Comparison of ENCODE assay signal across 29 mouse cellular contexts in genomic region chr8:13305884-13306283, GRCm38 (mm10). TPM values are rescaled to one million over a fixed set of nuclear protein-coding genes. Genes with fewer than 3 reads are reported as not detected.
DNase-seq lines count a peak whose midpoint lies in the region; ATAC-seq and TF ChIP-seq lines count a peak whose summit lies in the region.
"Had no signal": no experiment of that assay in that cellular context is flagged by ENCODE, and none has a peak within 500 bp of the region (broad histone marks: within the 10 kb centered on the region; RNA-seq: fewer than 3 reads in every experiment).

No protein-coding gene starts in this region.

- H3K4me2 ChIP-seq in hindbrain, postnatal 0 days (ENCODE audit: low read depth, low read length): no peak overlapping the region
- no peak overlapping the region for H3K4me2 ChIP-seq in hindbrain, embryonic 11.5 days (replicated peaks; ENCODE audit: low read depth, low read length)
- no peak overlapping the region for H3K4me2 ChIP-seq in liver, embryonic 14.5 days (ENCODE audit: low read depth)
- no peak overlapping the region for H3K4me2 ChIP-seq in liver, embryonic 11.5 days
- H3K4me2 ChIP-seq: heart, embryonic 13.5 days; hindbrain, embryonic 15.5 days; lung, embryonic 14.5 days; neural tube, embryonic 13.5 days had no signal

- no peak for DNase-seq in hindbrain, postnatal 0 days (ENCODE audit: low spot score)
- DNase-seq in hindbrain, embryonic 11.5 days (ENCODE audit: low spot score): no peak
- DNase-seq in liver, embryonic 14.5 days (ENCODE audit: low read depth in 3 of 3, low spot score in 3 of 3): no peak
- no peak for DNase-seq in liver, embryonic 11.5 days (ENCODE audit: low spot score)
- peak; percentile 80 for DNase-seq in ZHBTc4 (ENCODE audit: low read depth, low spot score)
- DNase-seq: adrenal gland, postnatal 10 days; cerebellum, adult 11-12 months; cerebellum, postnatal 14 days; gastrocnemius, postnatal 10 days; heart, postnatal 10 days; kidney, adult 8-10 months; left cerebral cortex, postnatal 4 days; lung, embryonic 14.5 days; right cerebral cortex, postnatal 4 days had no signal

- no peaks in the 10 kb centered on the region for H3K9me3 ChIP-seq in hindbrain, postnatal 0 days (ENCODE audit: low read length)
- H3K9me3 ChIP-seq in hindbrain, embryonic 11.5 days (ENCODE audit: control insufficient read depth, low read length): no peaks in the 10 kb centered on the region
- H3K9me3 ChIP-seq in liver, embryonic 14.5 days (ENCODE audit: control insufficient read depth, low read length): no peaks in the 10 kb centered on the region
- H3K9me3 ChIP-seq in liver, embryonic 11.5 days (ENCODE audit: control insufficient read depth, low read length): no peaks in the 10 kb centered on the region
- H3K9me3 ChIP-seq in E14TG2a.4 (ENCODE audit: low read length): no peaks in the 10 kb centered on the region
- H3K9me3 ChIP-seq: hindbrain, embryonic 15.5 days; midbrain, embryonic 10.5 days; neural tube, embryonic 13.5 days had no signal

- H3K4me3 ChIP-seq in hindbrain, postnatal 0 days (ENCODE audit: low read length): no peak overlapping the region
- H3K4me3 ChIP-seq in hindbrain, embryonic 11.5 days (ENCODE audit: low read depth, low read length): no peak overlapping the region
- H3K4me3 ChIP-seq in liver, embryonic 14.5 days (ENCODE audit: insufficient read depth in 1 of 2, low read depth in 2 of 2, low read length in 2 of 2): no peak overlapping the region
- no peak overlapping the region for H3K4me3 ChIP-seq in liver, embryonic 11.5 days (ENCODE audit: low read depth, low read length)
- H3K4me3 ChIP-seq in E14TG2a.4 (replicated peaks; ENCODE audit: low read length): no peak overlapping the region
- H3K4me3 ChIP-seq: erythroblast, embryonic 14.5 days; heart, embryonic 13.5 days; hindbrain, embryonic 15.5 days; midbrain, embryonic 10.5 days; neural tube, embryonic 13.5 days had no signal

- no peak for TF ChIP-seq EP300 in liver, embryonic 14.5 days (IDR thresholded peaks at IDR 0.05; ENCODE audit: low read depth)

- peaks cover 29% of the 10 kb centered on the region; the same call in 1 of the 2 replicates for H3K36me3 ChIP-seq in hindbrain, postnatal 0 days (ENCODE audit: insufficient read depth, low read length)
- 0 out of 2 replicates have a peak, but pooled peaks cover 2% of the 10 kb centered on the region for H3K36me3 ChIP-seq in hindbrain, embryonic 11.5 days (ENCODE audit: control insufficient read depth, insufficient read depth, low read length)
- H3K36me3 ChIP-seq in liver, embryonic 14.5 days (replicated peaks; ENCODE audit: control insufficient read depth, insufficient read depth, low read depth): no peaks in the 10 kb centered on the region
- peaks cover 11% of the 10 kb centered on the region for H3K36me3 ChIP-seq in liver, embryonic 11.5 days (ENCODE audit: control insufficient read depth, insufficient read depth, low read length)
- no peaks in the 10 kb centered on the region for H3K36me3 ChIP-seq in E14TG2a.4 (ENCODE audit: insufficient read depth, low read length)

- no peaks in the 10 kb centered on the region for H3K4me1 ChIP-seq in hindbrain, postnatal 0 days (ENCODE audit: insufficient read depth, low read length)
- no peaks in the 10 kb centered on the region for H3K4me1 ChIP-seq in hindbrain, embryonic 11.5 days (replicated peaks; ENCODE audit: control insufficient read depth, insufficient read depth, low read length)
- no peaks in the 10 kb centered on the region; a peak in 1 of 4 replicates for H3K4me1 ChIP-seq in liver, embryonic 14.5 days (replicated peaks; ENCODE audit: control insufficient read depth in 2 of 2, insufficient read depth in 2 of 2, low read length in 1 of 2)
- H3K4me1 ChIP-seq in liver, embryonic 11.5 days (replicated peaks; ENCODE audit: control insufficient read depth, insufficient read depth, low read length): no peaks in the 10 kb centered on the region
- H3K4me1 ChIP-seq in E14TG2a.4 (replicated peaks; ENCODE audit: low read depth, low read length): peaks cover 3% of the 10 kb centered on the region; the same call in 1 of the 2 replicates
- H3K4me1 ChIP-seq: heart, embryonic 13.5 days; hindbrain, embryonic 15.5 days; midbrain, embryonic 10.5 days; neural tube, embryonic 13.5 days had no signal

- H3K9ac ChIP-seq in hindbrain, postnatal 0 days (replicated peaks; ENCODE audit: low read length): no peak overlapping the region
- no peak overlapping the region for H3K9ac ChIP-seq in hindbrain, embryonic 11.5 days (ENCODE audit: low read depth, low read length)
- H3K9ac ChIP-seq in liver, embryonic 14.5 days (replicated peaks): no peak overlapping the region
- H3K9ac ChIP-seq in liver, embryonic 11.5 days (ENCODE audit: low read depth, low read length): no peak overlapping the region
- H3K9ac ChIP-seq: heart, embryonic 13.5 days; hindbrain, embryonic 15.5 days; lung, embryonic 14.5 days; neural tube, embryonic 13.5 days had no signal

- H3K27ac ChIP-seq in hindbrain, postnatal 0 days: no peak overlapping the region
- H3K27ac ChIP-seq in hindbrain, embryonic 11.5 days (ENCODE audit: low read depth, low read length): no peak overlapping the region
- no peak overlapping the region for H3K27ac ChIP-seq in liver, embryonic 14.5 days
- H3K27ac ChIP-seq in liver, embryonic 11.5 days (ENCODE audit: low read depth, low read length): no peak overlapping the region
- H3K27ac ChIP-seq: heart, embryonic 13.5 days; hindbrain, embryonic 15.5 days; kidney, postnatal 0 days; midbrain, embryonic 10.5 days; neural tube, embryonic 13.5 days had no signal

- no peak for ATAC-seq in hindbrain, postnatal 0 days
- ATAC-seq in hindbrain, embryonic 11.5 days (ENCODE audit: low FRiP score): no peak
- ATAC-seq in liver, embryonic 14.5 days (ENCODE audit: insufficient read depth): no peak
- no peak for ATAC-seq in liver, embryonic 11.5 days (replicated peaks; ENCODE audit: low FRiP score)
- ATAC-seq in monocyte, adult 5-6 weeks (replicated peaks; ENCODE audit: insufficient number of reproducible peaks, low FRiP score, low TSS enrichment, poor library complexity, severe bottlenecking): no peak
- no peak for ATAC-seq in cerebellum, adult (ENCODE audit: insufficient number of reproducible peaks, low FRiP score, low TSS enrichment)
- ATAC-seq: midbrain, embryonic 16.5 days had no signal

- WGBS in hindbrain, postnatal 0 days: 99% methylated on average over 4 of the region's 4 CpGs
- 96% methylated on average over 4 of the region's 4 CpGs for WGBS in hindbrain, embryonic 11.5 days
- 92% methylated on average over 4 of the region's 4 CpGs for WGBS in liver, embryonic 14.5 days (ENCODE audit: insufficient replicate concordance)
- WGBS in liver, embryonic 11.5 days: 93% methylated on average over 4 of the region's 4 CpGs

- no peaks in the 10 kb centered on the region for H3K27me3 ChIP-seq in hindbrain, postnatal 0 days (ENCODE audit: insufficient read depth, low read length)
- H3K27me3 ChIP-seq in hindbrain, embryonic 11.5 days (ENCODE audit: control insufficient read depth, insufficient read depth, low read length): no peaks in the 10 kb centered on the region
- H3K27me3 ChIP-seq in liver, embryonic 14.5 days (ENCODE audit: control insufficient read depth, insufficient read depth, low read length): no peaks in the 10 kb centered on the region
- H3K27me3 ChIP-seq in liver, embryonic 11.5 days (replicated peaks; ENCODE audit: control insufficient read depth, insufficient read depth, low read length): no peaks in the 10 kb centered on the region
- H3K27me3 ChIP-seq in E14TG2a.4 (ENCODE audit: insufficient read depth, low read length): no peaks in the 10 kb centered on the region
- H3K27me3 ChIP-seq: CH12.LX; heart, embryonic 13.5 days; hindbrain, embryonic 15.5 days; neural tube, embryonic 13.5 days had no signal

- 0 out of 2 replicates have a peak, but pooled peaks have one; percentile 17 for TF ChIP-seq CTCF in hindbrain, postnatal 0 days (IDR thresholded peaks at IDR 0.05; ENCODE audit: low read depth)
- peak; percentile 46 for TF ChIP-seq CTCF in liver, embryonic 14.5 days (IDR thresholded peaks at IDR 0.05; ENCODE audit: low read depth)
- peak; percentile 79 for TF ChIP-seq CTCF in E14TG2a.4 (conservative IDR thresholded peaks at IDR 0.05; ENCODE audit: low read length)

RNA-seq across cellular contexts. Expression of gene Tmco3, which starts 17.9 kb away (rescaled TPM):
- total RNA-seq in hindbrain, postnatal 0 days (2014; rRNA removed): 30.9 and 31.3 TPM in 2 replicates
- polyA plus RNA-seq in hindbrain, postnatal 0 days (2015; fragmentation: Nextera tagmentation; extraction: Ambion mirVana): 31.8 and 33.5 TPM in 2 replicates
- 36.0 and 37.1 TPM in 2 replicates for polyA plus RNA-seq in hindbrain, embryonic 11.5 days (2014; fragmentation: Nextera tagmentation; extraction: Ambion mirVana)
- 2.6 and 3.7 TPM in 2 replicates for polyA plus RNA-seq in liver, embryonic 14.5 days (2012; rRNA removed)
- 3.9 and 5.5 TPM in 2 replicates for polyA plus RNA-seq in liver, embryonic 14.5 days (2014; fragmentation: Nextera tagmentation; extraction: Ambion mirVana)
- 18.8 and 19.7 TPM in 2 replicates for polyA plus RNA-seq in liver, embryonic 11.5 days (2014; fragmentation: Nextera tagmentation; extraction: Ambion mirVana)
- 9.7 to 19.3 TPM (median 12.1 TPM) in 3 replicates for total RNA-seq in monocyte, adult 5-6 weeks (2017)

RNA-seq across cellular contexts. Expression of gene Dcun1d2, which starts 18.0 kb away (rescaled TPM):
- 27.3 and 33.8 TPM in 2 replicates for total RNA-seq in hindbrain, postnatal 0 days (2014; rRNA removed)
- polyA plus RNA-seq in hindbrain, postnatal 0 days (2015; fragmentation: Nextera tagmentation; extraction: Ambion mirVana): 24.9 and 25.1 TPM in 2 replicates
- polyA plus RNA-seq in hindbrain, embryonic 11.5 days (2014; fragmentation: Nextera tagmentation; extraction: Ambion mirVana): 30.2 and 32.5 TPM in 2 replicates
- polyA plus RNA-seq in liver, embryonic 14.5 days (2012; rRNA removed): 6.5 and 7.1 TPM in 2 replicates
- polyA plus RNA-seq in liver, embryonic 14.5 days (2014; fragmentation: Nextera tagmentation; extraction: Ambion mirVana): 7.9 and 8.7 TPM in 2 replicates
- 20.9 and 22.0 TPM in 2 replicates for polyA plus RNA-seq in liver, embryonic 11.5 days (2014; fragmentation: Nextera tagmentation; extraction: Ambion mirVana)
- total RNA-seq in monocyte, adult 5-6 weeks (2017): 13.0 to 26.2 TPM (median 21.2 TPM) in 3 replicates

RNA-seq across cellular contexts. Expression of gene Tfdp1, which starts 32.7 kb away (rescaled TPM):
- 66.3 and 74.1 TPM in 2 replicates for total RNA-seq in hindbrain, postnatal 0 days (2014; rRNA removed)
- polyA plus RNA-seq in hindbrain, postnatal 0 days (2015; fragmentation: Nextera tagmentation; extraction: Ambion mirVana): 85.1 and 86.2 TPM in 2 replicates
- 175 and 188 TPM in 2 replicates for polyA plus RNA-seq in hindbrain, embryonic 11.5 days (2014; fragmentation: Nextera tagmentation; extraction: Ambion mirVana)
- polyA plus RNA-seq in liver, embryonic 14.5 days (2012; rRNA removed): 86.2 and 108 TPM in 2 replicates
- polyA plus RNA-seq in liver, embryonic 14.5 days (2014; fragmentation: Nextera tagmentation; extraction: Ambion mirVana): 90.1 and 107 TPM in 2 replicates
- polyA plus RNA-seq in liver, embryonic 11.5 days (2014; fragmentation: Nextera tagmentation; extraction: Ambion mirVana): 217 and 230 TPM in 2 replicates
- 14.2 to 20.1 TPM (median 16.1 TPM) in 3 replicates for total RNA-seq in monocyte, adult 5-6 weeks (2017)

RNA-seq across cellular contexts. Expression of gene Adprhl1, which starts 51.9 kb away (rescaled TPM):
- total RNA-seq in hindbrain, postnatal 0 days (2014; rRNA removed): 2.3 TPM in 1 of 2 replicates, not detected in the other
- 0.14 and 0.50 TPM in 2 replicates for polyA plus RNA-seq in hindbrain, postnatal 0 days (2015; fragmentation: Nextera tagmentation; extraction: Ambion mirVana)
- 0.26 and 0.32 TPM in 2 replicates for polyA plus RNA-seq in hindbrain, embryonic 11.5 days (2014; fragmentation: Nextera tagmentation; extraction: Ambion mirVana)
- polyA plus RNA-seq in liver, embryonic 14.5 days (2012; rRNA removed): not detected in 2 replicates
- polyA plus RNA-seq in liver, embryonic 14.5 days (2014; fragmentation: Nextera tagmentation; extraction: Ambion mirVana): not detected in 2 replicates
- 0.70 TPM in 1 of 2 replicates, not detected in the other for polyA plus RNA-seq in liver, embryonic 11.5 days (2014; fragmentation: Nextera tagmentation; extraction: Ambion mirVana)
- total RNA-seq in monocyte, adult 5-6 weeks (2017): not detected in 3 replicates
- total RNA-seq: CH12.LX; hematopoietic stem cell, adult 5-6 weeks; megakaryocyte progenitor cell, adult 5-6 weeks had no signal
- polyA plus RNA-seq: erythroblast, embryonic 14.5 days; forebrain, embryonic 11.5 days; kidney, postnatal 0 days; large intestine, adult 2 months; lung, embryonic 14.5 days; midbrain, embryonic 10.5 days had no signal

Comparison
In these comparisons a context has a peak if more than half of its experiments do, and no peak if none do; other contexts are left out.
1. CTCF ChIP-seq: peak in every context shown above with its lines; median percentile 79 in E14TG2a.4; 46 in liver, embryonic 14.5 days; 17 in hindbrain, postnatal 0 days.